Mouse (Mus musculus): ENCODE results near the gene Haus3. TPM values are rescaled to one million over a fixed set of nuclear protein-coding genes. Genes with fewer than 3 reads are reported as not detected.

Gene Haus3
- polyA plus RNA-seq, 1 experiment from 2014 or later: 10.5 TPM

DNA sequence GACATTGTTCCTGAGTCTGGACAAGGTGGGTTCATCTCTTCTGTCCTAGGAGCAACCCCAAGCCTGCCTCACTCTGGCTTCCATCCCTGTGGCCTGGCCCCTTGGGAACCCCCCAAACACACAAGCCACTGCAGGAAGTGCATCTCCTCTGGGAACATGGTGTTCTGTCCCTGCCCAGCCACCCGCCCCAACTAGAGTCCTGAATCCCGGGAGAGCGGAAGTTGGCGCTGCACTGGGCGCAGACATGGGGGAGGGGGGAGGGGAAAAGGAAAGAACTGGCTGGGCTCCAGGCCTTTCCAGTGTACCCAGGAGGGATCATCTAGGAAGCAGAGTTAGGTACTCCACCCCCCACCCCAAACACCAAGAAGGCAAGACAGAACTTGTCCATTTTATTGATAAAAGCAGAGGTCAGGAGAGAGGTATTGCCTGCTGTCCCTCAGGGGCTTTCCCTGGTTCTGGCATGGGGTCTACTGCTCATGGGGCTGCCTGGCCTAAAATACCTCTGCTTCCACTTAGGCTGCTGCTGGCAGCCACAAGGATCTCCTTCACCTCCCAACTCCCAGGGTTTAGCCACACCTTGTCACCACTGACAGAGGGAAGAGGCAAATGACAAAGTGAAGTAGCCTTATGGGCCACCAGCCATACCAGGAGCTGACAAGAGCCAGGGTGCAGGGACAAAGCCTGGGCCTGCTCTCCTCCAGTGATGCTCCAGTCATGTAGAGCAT is 14.0 kb upstream of the Haus3 start:
- Histone ChIP-seq H3K36me3 (ENCODE audit: control insufficient read depth, insufficient read depth, low read length) (peaks cover 10% of the 10 kb centered on the region; the same call in 1 of the 2 replicates), H3K4me2 (ENCODE audit: low read length) (no peak overlapping the region), H3K9ac (ENCODE audit: low read depth, low read length) (no peak overlapping the region), H3K27me3 (ENCODE audit: control insufficient read depth, insufficient read depth, low read depth, low read length) (no peaks in the 10 kb centered on the region), H3K4me1 (ENCODE audit: control insufficient read depth, insufficient read depth, low read length) (peaks cover 33% of the 10 kb centered on the region), H3K27ac (ENCODE audit: low read length) (no peak overlapping the region), H3K9me3 (replicated peaks; ENCODE audit: control insufficient read depth, low read length, poor library complexity, severe bottlenecking) (no peaks in the 10 kb centered on the region), H3K4me3 (ENCODE audit: low read depth, low read length) (no peak overlapping the region)
- WGBS: 67% methylated on average over 5 of the region's 5 CpGs
- no peak for ATAC-seq

DNA sequence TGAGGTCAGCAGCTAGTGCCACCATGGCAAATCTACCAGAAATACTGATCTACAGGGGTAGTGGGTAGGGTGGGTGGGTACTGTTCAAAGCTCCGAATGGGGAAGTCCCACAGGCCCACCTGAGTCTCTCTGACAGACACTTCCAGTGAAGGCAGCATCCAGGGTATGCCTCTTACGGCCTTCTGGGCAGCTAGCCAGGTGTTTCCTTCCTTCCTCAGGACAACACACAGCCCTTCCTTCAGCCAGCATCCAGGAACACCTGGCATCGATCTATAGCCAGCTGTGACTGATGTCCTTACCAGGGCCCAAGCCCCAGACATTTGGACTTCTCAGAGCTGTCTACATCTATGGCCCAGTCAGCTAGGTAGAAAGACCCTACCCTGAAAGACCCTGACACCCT is 13.2 kb upstream of the Haus3 start:
- Histone ChIP-seq H3K9ac (ENCODE audit: low read depth, low read length) (no peak overlapping the region), H3K36me3 (ENCODE audit: control insufficient read depth, insufficient read depth, low read length) (peaks cover 16% of the 10 kb centered on the region; the same call in 1 of the 2 replicates), H3K27ac (ENCODE audit: low read length) (no peak overlapping the region), H3K4me2 (ENCODE audit: low read length) (no peak overlapping the region), H3K4me3 (ENCODE audit: low read depth, low read length) (no peak overlapping the region), H3K4me1 (ENCODE audit: control insufficient read depth, insufficient read depth, low read length) (peaks cover 31% of the 10 kb centered on the region), H3K9me3 (replicated peaks; ENCODE audit: control insufficient read depth, low read length, poor library complexity, severe bottlenecking) (no peaks in the 10 kb centered on the region), H3K27me3 (ENCODE audit: control insufficient read depth, insufficient read depth, low read depth, low read length) (no peaks in the 10 kb centered on the region)
- ATAC-seq: no peak
- WGBS: 84% methylated on average over 3 of the region's 3 CpGs

- no peak overlapping the region for H3K4me3 ChIP-seq (ENCODE audit: low read depth, low read length)
- H3K27ac ChIP-seq (ENCODE audit: low read length): no peak overlapping the region
- H3K9ac ChIP-seq (ENCODE audit: low read depth, low read length): no peak overlapping the region
- H3K9me3 ChIP-seq (replicated peaks; ENCODE audit: control insufficient read depth, low read length, poor library complexity, severe bottlenecking): no peaks in the 10 kb centered on the region
- 91% methylated on average over 4 of the region's 4 CpGs for whole genome bisulfite sequencing
- H3K4me2 ChIP-seq (ENCODE audit: low read length): no peak overlapping the region
- H3K27me3 ChIP-seq (ENCODE audit: control insufficient read depth, insufficient read depth, low read depth, low read length): no peaks in the 10 kb centered on the region
- H3K4me1 ChIP-seq (ENCODE audit: control insufficient read depth, insufficient read depth, low read length): no peaks in the 10 kb centered on the region; the same call in 1 of the 2 replicates
- peaks cover 48% of the 10 kb centered on the region for H3K36me3 ChIP-seq (ENCODE audit: control insufficient read depth, insufficient read depth, low read length)
- no peak for ATAC-seq
Measured at GRCm38 (mm10) chr5:34177821-34178220, 8.5 kb upstream of the Haus3 start.

- H3K27ac ChIP-seq (ENCODE audit: low read length): no peak overlapping the region
- whole genome bisulfite sequencing: 80% methylated on average over 2 of the region's 2 CpGs
- peaks cover 48% of the 10 kb centered on the region for H3K36me3 ChIP-seq (ENCODE audit: control insufficient read depth, insufficient read depth, low read length)
Measured at GRCm38 (mm10) chr5:34177091-34177490, 7.8 kb upstream of the Haus3 start.

GRCm38 (mm10) chr5:34176691-34177090 is 7.4 kb upstream of the Haus3 start:
- 68% methylated on average over 10 of the region's 10 CpGs for WGBS
- H3K36me3 ChIP-seq (ENCODE audit: control insufficient read depth, insufficient read depth, low read length): peaks cover 48% of the 10 kb centered on the region

More at GRCm38 (mm10) chr5:34177091-34177490, 7.8 kb upstream of the Haus3 start:
- ATAC-seq: no peak
- Histone ChIP-seq H3K4me2 (ENCODE audit: low read length) (no peak overlapping the region), H3K27me3 (ENCODE audit: control insufficient read depth, insufficient read depth, low read depth, low read length) (no peaks in the 10 kb centered on the region), H3K4me3 (ENCODE audit: low read depth, low read length) (no peak overlapping the region), H3K9me3 (replicated peaks; ENCODE audit: control insufficient read depth, low read length, poor library complexity, severe bottlenecking) (no peaks in the 10 kb centered on the region), H3K9ac (ENCODE audit: low read depth, low read length) (no peak overlapping the region), H3K4me1 (ENCODE audit: control insufficient read depth, insufficient read depth, low read length) (no peaks in the 10 kb centered on the region; the same call in 1 of the 2 replicates)

DNA sequence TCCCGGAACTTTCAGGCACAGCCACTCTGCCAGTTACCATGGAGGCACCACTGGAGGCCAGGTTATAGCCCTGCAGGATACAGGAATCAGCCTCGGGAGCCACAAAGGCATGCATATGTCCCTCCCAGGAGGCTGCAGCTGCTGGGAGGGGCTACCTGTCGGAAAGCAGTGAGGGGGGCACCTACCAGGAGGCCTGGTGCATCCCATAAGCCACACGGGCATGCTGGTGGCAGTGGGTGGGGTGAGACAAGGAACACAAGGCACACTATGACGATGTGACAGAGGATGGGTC is 6.0 kb upstream of the Haus3 start:
- Histone ChIP-seq H3K4me3 (ENCODE audit: low read depth, low read length) (no peak overlapping the region), H3K9me3 (replicated peaks; ENCODE audit: control insufficient read depth, low read length, poor library complexity, severe bottlenecking) (no peaks in the 10 kb centered on the region), H3K36me3 (ENCODE audit: control insufficient read depth, insufficient read depth, low read length) (peaks cover 47% of the 10 kb centered on the region), H3K27me3 (ENCODE audit: control insufficient read depth, insufficient read depth, low read depth, low read length) (no peaks in the 10 kb centered on the region), H3K4me1 (ENCODE audit: control insufficient read depth, insufficient read depth, low read length) (no peaks in the 10 kb centered on the region), H3K4me2 (ENCODE audit: low read length) (no peak overlapping the region), H3K27ac (ENCODE audit: low read length) (no peak overlapping the region), H3K9ac (ENCODE audit: low read depth, low read length) (no peak overlapping the region)
- WGBS: 20% methylated on average over 5 of the region's 5 CpGs
- no peak for ATAC-seq

More at GRCm38 (mm10) chr5:34176691-34177090, 7.4 kb upstream of the Haus3 start:
- Histone ChIP-seq H3K27me3 (ENCODE audit: control insufficient read depth, insufficient read depth, low read depth, low read length) (no peaks in the 10 kb centered on the region), H3K4me1 (ENCODE audit: control insufficient read depth, insufficient read depth, low read length) (no peaks in the 10 kb centered on the region), H3K4me3 (ENCODE audit: low read depth, low read length) (no peak overlapping the region), H3K9ac (ENCODE audit: low read depth, low read length) (no peak overlapping the region), H3K4me2 (ENCODE audit: low read length) (no peak overlapping the region), H3K27ac (ENCODE audit: low read length) (no peak overlapping the region), H3K9me3 (replicated peaks; ENCODE audit: control insufficient read depth, low read length, poor library complexity, severe bottlenecking) (no peaks in the 10 kb centered on the region)
- no peak for ATAC-seq

DNA sequence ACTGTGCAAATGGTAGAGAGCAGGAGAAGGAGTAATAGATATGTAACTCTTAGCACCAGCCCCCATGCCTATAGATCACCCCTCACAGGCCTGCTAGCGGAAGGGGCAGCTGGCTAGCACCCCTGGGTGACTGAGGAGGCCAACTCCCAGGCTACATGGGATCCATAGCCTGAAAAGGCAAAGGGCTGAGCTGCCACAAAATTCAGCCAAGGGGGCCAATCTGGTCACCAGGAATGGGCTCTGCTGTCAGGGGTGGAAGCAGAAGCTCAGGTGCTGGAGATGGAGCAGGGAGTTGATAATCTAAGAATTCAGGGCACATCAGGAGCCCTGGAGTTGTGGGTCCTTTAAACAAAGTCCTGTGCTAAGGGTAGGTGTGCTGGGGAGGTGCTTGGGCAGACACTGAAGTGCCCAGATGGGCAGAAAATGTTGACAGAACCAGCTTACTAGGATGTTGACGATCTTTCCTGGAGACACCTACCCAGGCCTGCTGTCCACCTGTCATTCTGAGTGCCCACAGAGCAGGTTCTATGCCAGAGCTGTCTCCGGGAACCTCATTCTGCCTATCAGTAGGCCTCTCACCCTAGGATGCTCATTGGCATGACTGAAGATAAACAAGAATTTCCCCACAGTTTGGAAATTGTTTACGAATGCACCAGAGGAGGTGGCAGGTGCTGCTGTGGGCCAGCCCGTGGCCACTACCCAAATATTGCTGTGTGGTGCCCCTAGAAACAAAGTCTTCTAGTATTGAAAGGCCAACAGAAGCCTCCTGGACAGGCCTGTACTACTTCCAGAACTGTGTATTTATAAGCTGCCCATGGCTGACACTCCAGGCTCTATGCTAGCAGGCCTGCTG is 5.4 kb upstream of the Haus3 start:
- H3K9ac ChIP-seq (ENCODE audit: low read depth, low read length): no peak overlapping the region
- WGBS: 67% methylated on average over 5 of the region's 5 CpGs
- H3K27me3 ChIP-seq (ENCODE audit: control insufficient read depth, insufficient read depth, low read depth, low read length): no peaks in the 10 kb centered on the region
- ATAC-seq: no peak
- no peaks in the 10 kb centered on the region for H3K9me3 ChIP-seq (replicated peaks; ENCODE audit: control insufficient read depth, low read length, poor library complexity, severe bottlenecking)
- H3K4me2 ChIP-seq (ENCODE audit: low read length): no peak overlapping the region
- no peak overlapping the region for H3K4me3 ChIP-seq (ENCODE audit: low read depth, low read length)
- no peak overlapping the region for H3K27ac ChIP-seq (ENCODE audit: low read length)
- 0 out of 2 replicates have a peak, but pooled peaks cover 2% of the 10 kb centered on the region for H3K4me1 ChIP-seq (ENCODE audit: control insufficient read depth, insufficient read depth, low read length)
- H3K36me3 ChIP-seq (ENCODE audit: control insufficient read depth, insufficient read depth, low read length): peaks cover 44% of the 10 kb centered on the region

DNA sequence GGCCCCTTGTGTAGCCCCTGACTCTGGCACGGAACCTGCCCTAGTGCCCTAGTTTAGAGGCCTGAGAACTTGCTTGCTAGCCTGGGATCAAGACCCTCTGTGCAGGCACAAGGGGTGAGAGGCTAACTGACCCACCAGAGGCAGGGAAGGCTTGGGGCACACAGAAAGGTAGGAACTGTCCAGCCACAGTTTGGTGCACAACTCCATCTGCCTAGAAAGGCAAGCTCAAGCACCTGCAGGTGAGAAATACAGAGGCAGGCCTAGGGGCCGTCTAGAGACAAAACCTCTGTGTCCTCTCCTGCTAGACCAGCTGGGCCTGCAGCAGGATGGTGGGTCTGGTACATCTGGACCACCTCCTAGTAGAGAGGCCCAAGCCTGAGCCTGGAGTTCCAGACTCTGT is 4.7 kb upstream of the Haus3 start:
- ATAC-seq: no peak
- H3K4me2 ChIP-seq (ENCODE audit: low read length): no peak overlapping the region
- H3K4me1 ChIP-seq (ENCODE audit: control insufficient read depth, insufficient read depth, low read length): 0 out of 2 replicates have a peak, but pooled peaks cover 2% of the 10 kb centered on the region
- H3K9ac ChIP-seq (ENCODE audit: low read depth, low read length): no peak overlapping the region
- no peak overlapping the region for H3K4me3 ChIP-seq (ENCODE audit: low read depth, low read length)
- no peaks in the 10 kb centered on the region for H3K9me3 ChIP-seq (replicated peaks; ENCODE audit: control insufficient read depth, low read length, poor library complexity, severe bottlenecking)
- H3K36me3 ChIP-seq (ENCODE audit: control insufficient read depth, insufficient read depth, low read length): peaks cover 44% of the 10 kb centered on the region
- WGBS: 77% methylated on average over 2 of the region's 2 CpGs
- H3K27me3 ChIP-seq (ENCODE audit: control insufficient read depth, insufficient read depth, low read depth, low read length): no peaks in the 10 kb centered on the region
- H3K27ac ChIP-seq (ENCODE audit: low read length): no peak overlapping the region

DNA sequence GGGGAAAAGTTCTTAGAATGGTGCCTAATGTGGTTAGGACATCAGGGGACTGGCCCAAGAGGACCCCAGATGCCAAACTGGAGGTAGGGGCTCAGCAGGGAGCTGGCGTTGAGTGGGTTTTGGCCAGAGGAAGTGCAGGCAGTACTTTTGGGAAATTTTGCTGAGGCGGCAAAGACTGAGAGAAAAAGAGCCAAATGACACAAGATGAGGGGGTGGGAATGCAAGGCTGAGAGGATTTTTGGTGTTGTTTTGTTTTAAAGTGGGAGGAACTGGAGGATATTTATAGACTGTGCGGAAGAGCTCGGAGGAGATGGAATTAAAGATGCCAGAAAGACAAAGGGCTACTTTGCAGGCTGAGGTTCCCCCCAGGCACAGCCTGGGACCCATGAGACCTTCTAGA is 1.4 kb upstream of the Haus3 start:
- ATAC-seq: no peak
- WGBS: 89% methylated on average over 4 of the region's 4 CpGs

More for the DNA sequence above, 1.4 kb upstream of the Haus3 start:
- H3K27ac ChIP-seq (ENCODE audit: low read length): no peak overlapping the region
- peaks cover 17% of the 10 kb centered on the region for H3K36me3 ChIP-seq (ENCODE audit: control insufficient read depth, insufficient read depth, low read length)
- no peak overlapping the region for H3K4me2 ChIP-seq (ENCODE audit: low read length)
- peaks cover 13% of the 10 kb centered on the region for H3K4me1 ChIP-seq (ENCODE audit: control insufficient read depth, insufficient read depth, low read length)
- H3K9ac ChIP-seq (ENCODE audit: low read depth, low read length): no peak overlapping the region
- no peak overlapping the region for H3K4me3 ChIP-seq (ENCODE audit: low read depth, low read length)
- H3K27me3 ChIP-seq (ENCODE audit: control insufficient read depth, insufficient read depth, low read depth, low read length): no peaks in the 10 kb centered on the region
- H3K9me3 ChIP-seq (replicated peaks; ENCODE audit: control insufficient read depth, low read length, poor library complexity, severe bottlenecking): no peaks in the 10 kb centered on the region

Measured in midbrain, embryonic 16.5 days (tissue).